Comparison of ENCODE assay signal across 15 mouse cellular contexts in genomic region chr6:33732214-33732613, GRCm38 (mm10).
"Had no signal": no experiment of that assay in that cellular context is flagged by ENCODE, and none has a peak within 500 bp of the region (broad histone marks: within the 10 kb centered on the region; RNA-seq: fewer than 3 reads in every experiment).

No protein-coding gene starts in this region.

- H3K27me3 ChIP-seq: liver, embryonic 12.5 days; midbrain, embryonic 13.5 days; midbrain, embryonic 15.5 days had no signal

- H3K4me3 ChIP-seq: liver, embryonic 12.5 days; midbrain, embryonic 13.5 days; midbrain, embryonic 15.5 days had no signal

- DNase-seq: lung, adult 18-20 months; lung, embryonic 14.5 days; lung, postnatal 10 days; lung, postnatal 4 days; right cerebral cortex, postnatal 14 days; right cerebral cortex, postnatal 4 days; spleen, adult 18-20 months; thymus, adult 18-20 months; thymus, postnatal 14 days; thymus, postnatal 36 days had no signal

- H3K4me1 ChIP-seq: liver, embryonic 12.5 days had no signal

- H3K36me3 ChIP-seq: liver, embryonic 12.5 days; midbrain, embryonic 13.5 days; midbrain, embryonic 15.5 days had no signal

- H3K9me3 ChIP-seq: liver, embryonic 12.5 days; midbrain, embryonic 13.5 days; midbrain, embryonic 15.5 days had no signal

- H3K4me2 ChIP-seq: liver, embryonic 12.5 days; lung, embryonic 14.5 days; midbrain, embryonic 11.5 days; midbrain, embryonic 13.5 days; midbrain, embryonic 15.5 days had no signal

- H3K27ac ChIP-seq: liver, embryonic 12.5 days; liver, embryonic 14.5 days; midbrain, embryonic 13.5 days; midbrain, embryonic 15.5 days had no signal

- ATAC-seq: liver, embryonic 12.5 days; midbrain, embryonic 13.5 days; midbrain, embryonic 15.5 days had no signal

- H3K9ac ChIP-seq: liver, embryonic 12.5 days; liver, embryonic 14.5 days; lung, embryonic 14.5 days; midbrain, embryonic 13.5 days; midbrain, embryonic 15.5 days had no signal
